Mouse (Mus musculus): Measurements from ENCODE around the gene Tmed9.

Gene Tmed9

GRCm38 (mm10) chr13:55573432-55573831 is at the start of gene Tmed9:
TSS of gene Tmed9 (plus strand) at chr13:55573732.
- no peak for DNase-seq

DNA sequence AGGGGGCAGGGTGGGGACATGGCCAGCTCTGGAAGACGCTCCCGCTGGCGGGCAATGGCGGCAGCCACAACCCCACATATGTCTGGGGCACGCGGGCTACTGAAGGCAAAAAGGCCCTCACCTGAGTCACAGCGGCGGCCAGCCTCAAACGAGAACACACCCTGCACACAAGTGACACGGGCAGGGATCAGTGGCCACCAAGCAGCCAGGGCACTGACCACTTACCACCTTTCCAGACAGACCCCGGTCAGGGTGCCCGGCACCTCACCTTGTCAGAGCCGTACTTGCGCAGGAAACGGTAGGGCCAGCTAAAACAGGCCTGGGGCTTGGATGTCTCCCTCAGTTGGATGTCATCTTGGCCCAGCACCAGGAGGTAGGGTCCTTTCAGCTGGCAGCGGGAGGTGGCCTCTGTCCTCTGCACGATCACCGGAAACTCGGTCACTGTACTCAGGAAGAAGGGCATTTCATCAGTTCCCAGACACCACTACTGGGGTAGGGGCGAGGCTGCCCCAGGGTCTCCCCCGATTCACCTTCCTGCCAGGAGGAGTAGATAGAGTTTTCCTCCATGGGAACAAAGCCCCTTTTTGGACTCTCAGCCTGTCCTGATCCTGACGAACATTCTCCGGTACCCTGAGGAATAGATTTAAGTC is 49.5 kb upstream of the Tmed9 start:
- no peak for DNase-seq

GRCm38 (mm10) chr13:55525733-55526553 is 47.6 kb upstream of the Tmed9 start:
- no peak for DNase-seq

GRCm38 (mm10) chr13:55527212-55527611 is 46.3 kb upstream of the Tmed9 start:
- DNase-seq: no peak

DNA sequence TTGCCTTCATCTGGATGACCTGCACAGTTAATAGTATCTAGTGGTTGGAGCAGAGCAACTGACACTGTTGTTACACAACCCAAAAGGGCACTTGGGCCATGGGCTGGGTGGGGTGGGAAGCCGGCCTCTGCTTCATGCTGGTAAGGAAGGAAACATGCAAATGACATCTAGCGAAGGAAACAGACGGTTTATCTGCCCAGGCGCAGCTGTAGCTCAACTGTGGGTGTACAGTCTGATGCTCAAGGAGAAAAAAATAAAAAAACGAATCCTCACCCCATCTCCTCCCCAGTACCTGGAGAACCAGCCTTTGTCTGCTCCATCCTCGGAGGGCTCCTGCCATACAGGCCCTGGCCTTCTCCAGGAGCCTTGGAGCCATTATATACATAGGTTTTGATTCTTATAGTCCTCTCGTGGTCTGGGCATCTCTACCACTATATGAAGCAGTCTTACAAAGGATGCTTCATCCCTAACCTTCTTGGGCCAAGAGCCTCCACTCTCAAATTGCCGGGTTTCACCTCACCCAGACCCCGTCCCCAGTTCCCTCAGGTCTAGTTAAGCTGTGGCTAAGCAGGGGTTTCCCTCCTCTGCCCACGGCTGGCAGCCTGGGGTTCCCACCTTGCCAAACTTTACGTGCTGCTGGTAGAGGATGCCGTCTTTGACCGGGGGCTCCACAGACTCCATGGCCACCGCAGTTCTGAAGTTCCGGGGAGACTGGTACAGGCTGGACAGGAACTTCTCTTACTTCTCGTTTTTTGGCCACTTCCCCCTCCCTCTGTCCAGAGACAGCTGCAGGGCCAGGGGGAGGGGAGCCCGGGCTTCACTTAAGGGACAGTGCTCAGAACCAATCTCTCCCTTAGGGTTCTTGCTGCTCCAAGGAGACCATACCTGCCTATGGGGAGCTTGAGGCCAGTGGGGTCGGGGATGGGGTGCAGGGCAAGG is 45.4 kb upstream of the Tmed9 start:
- DNase-seq: peak in 1 of 2 experiments; percentile 4

GRCm38 (mm10) chr13:55529198-55529915 is 44.2 kb upstream of the Tmed9 start, which contains the start of gene Dok3:
TSS of gene Dok3 (minus strand) at chr13:55529296.
- DNase-seq: peak in 1 of 2 experiments; percentile 2

- DNase-seq: peak in 1 of 2 experiments; percentile 11
These were observed 38.3 kb upstream of the Tmed9 start for GRCm38 (mm10) chr13:55535191-55535590.

GRCm38 (mm10) chr13:55535796-55536193 is 37.7 kb upstream of the Tmed9 start:
- peak in 1 of 2 experiments; percentile 46 for DNase-seq

DNA sequence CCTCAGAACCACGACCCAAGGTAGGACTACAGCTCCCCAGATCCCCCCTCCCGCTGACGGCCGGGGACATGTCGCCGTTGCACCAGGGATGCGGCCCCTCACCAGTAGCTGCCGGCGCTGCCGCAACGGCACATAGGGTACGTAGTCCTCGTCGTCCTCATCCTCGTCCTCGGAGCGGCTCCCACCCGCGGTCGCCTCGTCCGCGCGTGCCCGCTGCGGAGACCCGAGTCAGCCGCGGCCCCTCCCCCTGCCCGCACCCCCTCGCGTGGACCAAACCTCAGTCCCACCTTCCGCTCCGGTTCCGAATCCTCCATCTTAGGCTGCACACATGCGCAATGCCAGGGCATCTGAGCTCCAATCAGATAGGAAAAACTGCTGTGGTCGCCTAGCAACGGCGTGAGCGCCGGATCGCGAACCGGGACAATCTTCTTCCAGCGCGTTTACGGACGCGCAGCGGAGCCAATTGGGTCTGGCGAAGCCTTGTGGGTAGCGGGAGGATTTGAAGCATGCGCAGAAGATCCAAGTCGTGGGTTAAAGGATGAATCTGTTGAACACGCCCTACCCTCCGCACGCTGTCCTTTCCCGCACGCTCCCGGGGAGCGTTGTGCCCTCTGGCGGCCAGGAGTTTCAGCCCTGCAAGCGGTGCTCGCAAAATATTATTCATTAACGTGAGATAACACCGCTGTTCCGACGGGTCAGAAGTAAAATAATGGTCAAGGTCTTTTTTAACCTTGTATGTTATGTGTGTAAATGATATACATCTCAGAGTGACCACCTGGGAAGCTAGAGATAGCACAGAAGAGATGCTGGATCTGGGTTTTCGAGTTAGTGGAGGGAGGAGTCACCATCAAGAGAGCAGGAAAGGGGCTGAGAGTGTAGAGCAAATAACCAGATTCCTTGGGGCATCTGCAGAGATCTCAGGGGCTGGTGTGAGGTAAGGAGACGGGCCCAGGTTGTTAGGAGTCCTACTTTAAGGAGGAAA is 37.0 kb upstream of the Tmed9 start, which contains the start of gene Ddx41:
Gene Ddx41 (minus strand): TSS at position 465 of the 982 bp plus-strand sequence.
- peak; percentile 99 to 100 for DNase-seq

DNA sequence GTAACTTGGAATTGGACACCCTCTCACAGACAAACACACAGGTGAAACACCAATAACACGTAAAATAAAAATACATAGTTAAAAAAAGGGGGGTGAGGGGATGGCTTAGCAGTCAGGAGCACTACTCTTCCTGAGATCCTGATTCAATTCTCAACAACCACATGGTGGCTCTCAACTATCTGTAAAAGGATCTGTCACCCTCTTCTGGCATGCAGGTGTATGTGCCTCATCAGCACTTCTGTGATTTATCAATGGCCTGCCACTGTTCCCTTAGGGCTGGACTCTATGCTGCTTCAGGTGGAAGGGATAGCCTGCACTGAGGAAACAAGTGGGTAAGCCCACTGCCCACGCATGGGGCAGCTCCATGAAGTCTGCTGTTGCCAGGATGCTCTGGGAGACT is 32.6 kb upstream of the Tmed9 start:
- peak in 1 of 2 experiments; percentile 61 for DNase-seq

- peak; percentile 27 to 58 for DNase-seq
These were observed 30.6 kb upstream of the Tmed9 start for GRCm38 (mm10) chr13:55542891-55543290.

DNA sequence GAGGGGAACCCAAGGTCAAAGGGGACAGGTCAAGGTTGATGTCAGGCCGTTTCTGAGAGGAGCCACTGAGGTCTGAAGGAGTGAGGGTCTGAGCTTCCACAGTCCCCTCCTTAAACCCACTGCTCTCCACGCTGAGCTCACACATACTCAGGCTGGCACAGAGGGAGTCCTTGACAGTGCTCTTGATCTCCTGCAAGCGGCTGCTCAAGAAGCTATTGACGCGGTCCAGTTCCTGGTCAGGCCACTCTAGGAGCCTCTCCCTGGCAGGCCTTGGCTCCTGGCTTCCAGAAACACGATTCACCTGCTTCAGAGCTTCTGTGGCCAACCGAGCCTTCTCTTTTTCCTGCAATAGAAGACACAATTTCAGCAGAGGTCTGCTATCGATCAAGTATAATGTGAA is 30.1 kb upstream of the Tmed9 start:
- DNase-seq: no peak

DNA sequence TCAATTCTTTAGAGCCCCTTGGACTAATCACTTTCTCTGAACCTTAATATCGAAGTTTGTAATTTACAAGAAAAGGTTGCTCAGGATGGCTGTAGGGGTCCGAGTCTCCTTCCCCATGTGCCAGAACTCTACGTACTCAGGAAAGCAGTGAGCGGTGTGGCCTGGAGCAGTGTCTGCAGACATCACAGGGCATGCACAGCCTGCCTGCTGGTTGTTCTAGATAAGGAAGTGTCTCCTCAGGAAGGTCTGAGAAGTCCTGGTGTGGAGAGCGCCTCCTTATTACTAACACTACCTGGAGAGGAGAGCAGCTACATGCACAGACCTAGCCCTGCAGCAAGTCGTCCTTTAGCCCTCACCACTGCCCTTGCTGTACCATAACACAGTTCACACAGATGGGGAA is 28.7 kb upstream of the Tmed9 start:
- DNase-seq: no peak

DNA sequence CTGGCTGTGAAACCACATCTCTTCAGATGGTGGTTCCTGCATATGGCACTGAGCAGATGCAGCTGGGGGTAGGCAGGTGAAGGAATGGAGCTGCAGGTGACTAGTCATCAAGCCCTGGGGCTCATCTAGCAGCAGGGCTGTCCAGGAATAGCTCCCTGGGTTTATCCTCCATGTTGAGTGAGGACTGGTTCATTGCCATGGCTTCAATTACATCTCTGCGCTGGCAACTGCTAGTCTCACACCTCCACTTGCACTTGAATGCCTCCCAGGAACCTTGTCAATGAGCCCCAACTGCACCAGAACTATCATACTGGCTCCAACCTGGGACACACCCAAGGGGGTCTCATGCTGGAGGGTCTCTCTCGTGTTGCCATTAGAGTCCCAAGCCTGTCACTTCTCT is 25.6 kb upstream of the Tmed9 start:
- DNase-seq: no peak

GRCm38 (mm10) chr13:55548426-55548825 is 25.1 kb upstream of the Tmed9 start:
- no peak for DNase-seq

- no peak for DNase-seq
These were observed 24.5 kb upstream of the Tmed9 start for GRCm38 (mm10) chr13:55549061-55549460.

DNA sequence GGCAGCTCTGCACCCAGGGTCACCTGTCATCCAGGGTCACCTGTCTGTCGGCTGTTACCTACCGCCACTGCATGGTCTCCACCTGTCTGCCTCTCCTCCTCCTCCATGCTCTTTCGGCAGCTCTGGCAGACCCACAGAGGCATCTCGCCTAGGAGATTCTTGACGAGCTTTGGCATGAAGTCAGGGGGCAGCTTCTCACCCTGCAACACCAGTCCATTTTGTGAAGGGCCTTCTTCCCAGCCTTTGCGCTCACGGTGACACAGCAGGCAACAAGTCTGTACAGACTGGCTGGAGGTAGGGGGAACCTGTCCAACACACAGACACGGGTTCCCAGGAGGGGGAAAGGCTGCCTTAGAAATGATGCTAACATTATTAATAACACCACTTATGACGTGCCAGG is 17.6 kb upstream of the Tmed9 start:
- no peak for DNase-seq

- no peak for DNase-seq
These were observed 16.0 kb upstream of the Tmed9 start for GRCm38 (mm10) chr13:55557499-55557898.

DNA sequence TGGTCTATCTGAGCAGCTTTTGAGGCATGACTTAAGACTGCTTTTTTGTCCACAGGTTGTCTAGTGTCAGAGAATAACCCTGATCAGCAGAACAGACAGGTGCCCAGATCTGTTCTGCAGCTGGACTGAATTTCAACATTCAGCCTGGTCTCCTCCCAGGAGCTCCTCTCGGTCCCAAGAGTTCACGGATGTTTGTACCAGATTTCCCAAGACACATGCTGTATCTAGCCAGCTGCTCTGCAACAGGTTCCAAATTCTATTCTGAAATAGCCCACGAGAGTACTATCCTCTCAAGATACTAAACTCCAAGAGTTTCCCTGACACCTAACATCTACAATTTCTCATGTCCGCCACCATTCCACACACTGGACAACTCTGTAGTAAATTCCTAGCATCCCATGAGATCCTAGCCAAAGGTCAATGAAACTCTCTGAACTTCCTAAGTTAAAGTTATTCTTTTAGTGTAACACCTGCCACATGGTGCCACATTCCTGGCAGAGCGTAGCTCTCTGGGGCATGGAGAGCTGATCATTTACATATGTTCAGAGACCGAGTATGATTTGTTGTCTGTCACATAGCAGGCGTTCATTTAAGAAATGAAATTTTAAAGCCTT is 10.2 kb upstream of the Tmed9 start:
- DNase-seq: no peak

DNA sequence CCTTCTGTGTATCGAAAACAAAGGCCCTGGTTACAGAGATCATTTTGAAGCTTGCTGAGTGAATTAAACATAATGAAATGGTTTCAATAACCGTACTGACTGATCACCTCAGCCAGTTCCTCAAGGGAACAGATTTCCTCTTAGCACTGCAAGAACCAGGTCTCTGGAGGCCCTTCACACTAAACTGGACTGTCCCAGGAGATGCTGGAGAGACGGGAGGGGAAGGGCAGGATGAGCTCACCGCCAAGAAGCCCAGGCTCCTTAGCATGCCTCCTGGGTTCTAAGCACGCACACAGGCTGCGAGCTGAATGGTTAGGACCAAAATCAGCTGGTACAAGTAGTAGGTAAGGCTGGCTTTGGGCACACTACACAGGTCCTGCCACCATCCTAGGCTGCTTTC is 6.5 kb upstream of the Tmed9 start:
- no peak for DNase-seq

GRCm38 (mm10) chr13:55567949-55568348 is 5.6 kb upstream of the Tmed9 start:
- DNase-seq: no peak
